Mouse (Mus musculus): ENCODE results near the gene Mpp5. TPM values are rescaled to one million over a fixed set of nuclear protein-coding genes. Genes with fewer than 3 reads are reported as not detected.

Mpp5 gene
- total RNA-seq, 2 experiments from 2014 or later = 15.1 to 15.4 TPM

DNA sequence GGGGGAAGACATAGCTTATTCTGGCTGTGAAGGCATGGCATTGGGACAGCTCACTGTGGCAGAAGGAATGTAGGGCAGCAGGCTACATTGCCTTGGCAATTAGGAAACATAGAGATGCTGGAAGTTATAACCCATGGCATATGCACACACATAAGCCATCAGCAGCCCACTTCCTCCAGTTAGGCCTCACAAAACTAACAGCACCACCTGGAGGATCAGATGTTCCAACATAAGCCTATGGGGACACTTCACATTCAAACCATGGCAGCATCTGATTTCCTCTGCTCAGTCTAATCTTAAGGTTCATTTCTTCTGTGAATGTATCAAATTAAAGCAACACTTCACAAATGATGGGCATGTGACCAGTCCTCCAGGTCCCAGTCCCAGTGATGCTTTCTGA, 65.7 kb downstream of the Mpp5 start:
- DNase-seq = peak in 1 of 2 experiments; percentile 9
- intact Hi-C loops (cut with DNase I) = loop anchor here (5.0 to 10.0 kb wide), 2 partner anchors 67 to 480 kb away; partner anchors contain the start of gene Mpp5

DNA sequence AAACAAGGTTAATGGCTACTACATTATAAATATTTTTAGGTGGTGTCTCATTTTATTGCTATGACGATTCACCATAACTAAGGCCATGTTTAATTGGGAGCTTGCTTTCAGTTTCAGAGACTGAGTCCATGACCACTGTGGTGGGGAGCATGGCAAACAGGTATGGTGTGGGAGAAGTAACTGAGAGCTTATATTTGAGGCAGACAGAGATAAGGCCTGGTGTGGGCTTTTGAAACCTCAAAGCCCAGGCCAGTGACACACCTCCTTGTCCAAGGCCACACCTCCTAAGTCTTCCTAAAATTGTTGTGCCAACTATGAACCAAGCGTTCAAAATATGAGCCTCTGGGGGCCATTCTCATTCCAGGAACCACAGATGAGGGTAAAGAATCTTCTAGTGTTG, 85.8 kb downstream of the Mpp5 start:
- intact Hi-C loops (cut with DNase I) = no loop called here
- no peak for DNase-seq

DNA sequence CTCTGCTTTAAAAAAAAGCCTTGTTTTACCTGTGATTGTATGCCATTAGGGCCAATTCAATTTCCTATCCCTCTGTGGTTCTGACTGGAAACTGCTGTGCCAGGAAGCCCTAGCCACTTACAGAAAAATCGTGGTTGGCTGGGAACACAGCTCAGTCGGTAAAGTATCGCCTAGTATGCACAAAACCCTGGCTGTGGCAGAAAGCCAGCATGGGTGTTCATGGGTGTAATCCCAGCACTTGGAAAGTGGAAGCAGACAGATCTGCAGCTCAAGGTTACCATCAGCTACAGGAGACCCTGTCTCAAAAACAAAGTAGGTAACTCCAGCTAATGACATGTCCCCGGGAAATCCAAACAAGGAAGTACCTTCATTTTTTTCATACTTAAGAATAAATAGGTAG, 91.2 kb downstream of the Mpp5 start:
- DNase-seq = no peak
- intact Hi-C loops (cut with DNase I) = no loop called here

DNA sequence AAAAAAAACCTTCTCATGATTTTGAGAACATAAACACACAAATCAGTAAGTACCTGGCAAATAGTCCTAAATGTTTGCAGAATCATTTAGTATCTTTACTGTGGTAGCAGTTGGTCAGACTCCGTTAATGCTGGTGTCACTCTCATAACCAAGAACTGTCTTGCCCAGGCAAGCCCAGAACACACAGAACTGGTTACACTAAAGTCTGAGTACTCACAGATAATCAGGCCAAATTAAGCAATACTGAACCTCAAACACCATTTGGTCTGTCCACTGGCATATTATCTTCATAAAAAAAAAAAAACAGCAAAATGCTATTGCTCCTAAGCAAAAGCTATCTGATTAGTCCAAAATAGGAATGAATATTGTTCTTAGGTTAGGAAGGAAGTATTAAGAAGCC, 93.7 kb downstream of the Mpp5 start:
- DNase-seq = no peak
- intact Hi-C loops (cut with DNase I) = no loop called here

DNA sequence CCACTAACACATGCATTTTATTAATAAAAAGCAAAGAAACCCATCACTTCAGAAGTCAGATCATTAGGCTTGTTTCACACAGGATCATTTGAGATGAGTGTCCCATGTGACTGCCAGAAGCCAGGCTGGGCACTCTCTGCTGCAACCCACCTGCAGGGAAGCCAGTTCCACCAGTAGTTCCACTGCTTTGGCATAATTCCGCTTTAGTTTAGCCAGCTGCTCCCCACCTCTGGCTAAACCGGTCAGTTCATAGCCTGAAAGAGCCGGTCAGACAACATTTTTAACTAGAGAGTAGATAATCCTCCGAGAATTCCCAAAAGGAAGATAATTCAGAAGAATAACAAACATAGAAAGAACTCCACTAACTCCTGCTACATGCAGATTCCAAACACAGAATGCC, 99.5 kb downstream of the Mpp5 start:
- no peak for DNase-seq
- intact Hi-C loops (cut with DNase I) = no loop called here

DNA sequence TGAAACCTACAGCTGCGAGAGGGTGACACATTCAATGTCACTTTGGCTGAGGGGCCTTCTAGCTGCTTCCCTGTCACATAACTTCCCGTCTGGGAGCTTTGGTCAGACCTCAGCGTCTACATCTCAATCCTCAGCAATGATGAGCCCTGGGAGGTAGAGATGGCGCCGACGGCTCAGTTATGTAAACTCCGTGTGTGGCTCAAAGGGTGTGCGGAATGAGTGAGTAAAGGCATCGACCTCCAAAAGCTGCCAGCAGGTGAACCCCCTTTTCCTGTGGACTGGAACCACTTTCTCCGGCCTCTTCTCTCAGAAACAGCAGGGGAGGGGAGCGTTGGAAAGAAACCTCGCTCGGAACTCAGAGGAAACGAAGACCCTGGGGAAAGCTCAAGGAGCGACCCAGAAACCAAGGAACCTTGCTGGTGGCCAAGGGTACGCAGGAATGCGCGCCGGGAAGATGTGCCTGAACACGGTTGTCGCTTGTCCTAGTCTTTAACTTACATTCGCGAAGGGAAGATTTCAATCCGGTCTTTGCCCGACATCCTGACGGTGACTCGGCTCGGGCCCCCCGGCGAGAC, 112.3 kb downstream of the Mpp5 start:
- intact Hi-C loops (cut with DNase I) = loop anchor here (5.0 kb wide), 1 partner anchor 114 kb away; the partner anchor contains the start of gene Mpp5
- DNase-seq = peak in 1 of 2 experiments; percentile 18

DNA sequence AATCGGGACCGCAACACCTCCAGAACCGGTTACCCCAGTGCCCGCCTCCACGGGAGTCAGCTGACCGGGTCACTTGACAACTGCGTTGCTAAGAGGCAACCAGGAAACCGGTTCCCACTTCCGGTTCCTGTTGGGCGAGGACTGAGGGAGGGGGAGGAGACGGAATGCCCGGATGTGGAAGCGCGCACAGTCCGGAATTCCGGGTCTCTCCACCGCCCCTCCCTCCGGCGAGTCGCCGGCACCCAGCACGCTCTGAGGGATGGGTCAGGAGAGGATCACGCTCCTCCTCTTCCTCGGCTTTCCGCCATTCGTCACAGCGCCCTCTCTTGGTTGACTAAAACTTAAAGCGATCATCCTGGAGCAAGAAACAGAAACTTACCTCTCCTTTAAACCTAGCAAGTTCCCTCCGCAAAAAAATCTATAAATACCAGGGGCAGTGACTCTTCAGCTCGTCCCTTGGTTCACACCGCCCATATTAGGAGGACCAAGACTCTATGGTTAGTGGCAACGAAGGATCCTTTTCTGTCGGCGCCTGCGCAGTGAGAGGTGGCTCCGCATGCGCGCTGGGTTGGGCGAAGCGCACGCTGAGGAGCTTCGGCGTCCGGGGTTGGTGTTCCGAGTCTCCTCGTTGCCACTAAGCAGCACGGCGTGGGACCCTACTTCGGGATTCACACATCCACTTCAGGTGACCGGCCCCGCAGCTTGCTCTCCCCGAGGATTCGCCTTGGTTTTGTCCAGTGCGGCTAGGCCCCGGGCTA, 113.0 kb downstream of the Mpp5 start, which contains the start of the genes Atp6v1d and Eif2s1:
Gene Atp6v1d (minus strand): TSS at position 143 of the 758 bp plus-strand sequence.
Gene Eif2s1 (plus strand): TSS at position 324 of the 758 bp plus-strand sequence.
- peak; percentile 97 for DNase-seq
- intact Hi-C loops (cut with DNase I) = loop anchor here (5.0 kb wide), 1 partner anchor 114 kb away; the partner anchor contains the start of gene Mpp5

DNA sequence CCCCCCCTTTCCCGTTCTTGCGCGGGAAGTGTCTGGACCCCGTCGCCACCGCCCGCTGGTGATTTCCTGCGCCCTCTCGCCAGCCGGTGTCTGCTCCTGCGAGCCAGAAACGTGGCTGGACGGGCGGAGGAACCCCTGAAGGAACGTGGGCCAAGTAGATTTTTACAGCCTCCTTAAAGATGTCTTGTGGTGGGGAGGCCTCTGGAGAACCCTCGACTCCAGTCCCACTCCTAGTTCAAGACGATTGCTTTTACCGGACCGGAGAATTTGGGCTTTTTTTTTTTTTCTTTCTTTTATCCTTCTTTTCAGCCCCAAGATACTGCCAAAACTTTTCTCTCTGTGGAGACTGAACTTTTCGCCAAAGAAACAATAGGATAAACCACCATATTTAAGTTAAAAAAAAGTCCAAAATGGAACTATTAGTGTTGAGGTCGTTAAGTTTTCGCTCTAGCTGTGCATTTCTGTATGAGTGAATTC, 113.6 kb downstream of the Mpp5 start:
- no peak for DNase-seq
- intact Hi-C loops (cut with DNase I) = loop anchor here (5.0 kb wide), 1 partner anchor 115 kb away; the partner anchor contains the start of gene Mpp5

DNA sequence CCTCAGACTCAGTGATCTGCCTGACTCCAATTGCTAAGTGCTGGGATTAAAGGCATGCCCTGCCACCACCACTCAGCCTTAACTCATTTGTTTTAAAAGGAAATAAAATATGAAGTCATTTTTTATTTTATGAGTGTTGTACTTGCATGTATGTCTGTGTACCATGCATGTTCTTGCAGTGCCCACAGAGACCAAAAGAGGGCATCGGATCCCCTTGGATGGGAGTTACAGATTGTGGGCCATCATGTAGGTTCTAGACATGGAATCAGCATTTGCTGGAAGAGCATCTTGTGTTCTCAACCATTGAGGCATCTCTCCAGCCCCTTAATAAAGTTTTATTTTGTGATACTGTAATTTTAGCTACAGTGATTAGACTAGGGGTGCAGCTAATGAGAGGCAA, 116.7 kb downstream of the Mpp5 start:
- intact Hi-C loops (cut with DNase I) = loop anchor here (5.0 kb wide), 1 partner anchor 232 kb away; no protein-coding TSS in a partner anchor
- peak in 1 of 2 experiments; percentile 10 for DNase-seq

DNA sequence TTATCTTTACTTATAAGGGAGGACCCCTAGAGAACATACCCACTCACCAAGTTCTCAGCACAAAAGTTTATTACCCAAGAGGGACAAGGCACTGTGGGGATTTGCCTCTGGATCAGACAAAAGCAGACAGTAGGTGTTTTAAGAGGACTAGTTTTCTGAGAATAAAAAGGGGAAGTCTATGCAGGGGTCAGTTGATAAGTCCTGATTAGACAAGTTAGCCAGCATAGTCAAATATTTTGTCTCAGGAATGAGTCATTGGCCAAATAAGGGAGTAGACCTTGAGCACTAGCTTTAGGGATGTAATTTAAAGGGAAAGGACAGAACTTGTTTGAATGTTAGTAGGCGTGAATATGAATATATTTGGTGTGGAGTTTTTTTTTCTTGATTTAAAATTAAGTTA, 119.4 kb downstream of the Mpp5 start:
- DNase-seq = no peak
- intact Hi-C loops (cut with DNase I) = loop anchor here (5.0 kb wide), 1 partner anchor 229 kb away; no protein-coding TSS in a partner anchor

DNA sequence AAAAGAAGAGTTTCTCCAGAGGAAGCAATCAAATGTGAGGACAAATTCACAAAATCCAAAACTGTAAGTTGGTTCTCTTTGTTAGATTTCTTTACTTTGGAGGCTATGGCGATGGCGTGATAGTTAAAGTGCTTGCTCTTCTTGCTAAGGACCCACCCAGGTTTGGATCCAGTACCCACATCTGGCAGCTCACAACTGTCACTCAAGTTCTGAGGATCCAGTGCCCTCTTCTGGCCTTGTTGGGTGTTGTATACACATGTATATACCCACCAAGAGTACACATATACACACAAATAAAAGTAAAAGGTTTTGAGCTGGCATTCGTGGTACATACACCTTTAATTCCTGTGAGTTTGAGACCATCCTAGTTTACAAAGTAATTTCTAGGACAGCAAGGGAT, 125.9 kb downstream of the Mpp5 start:
- intact Hi-C loops (cut with DNase I) = no loop called here
- DNase-seq = no peak

DNA sequence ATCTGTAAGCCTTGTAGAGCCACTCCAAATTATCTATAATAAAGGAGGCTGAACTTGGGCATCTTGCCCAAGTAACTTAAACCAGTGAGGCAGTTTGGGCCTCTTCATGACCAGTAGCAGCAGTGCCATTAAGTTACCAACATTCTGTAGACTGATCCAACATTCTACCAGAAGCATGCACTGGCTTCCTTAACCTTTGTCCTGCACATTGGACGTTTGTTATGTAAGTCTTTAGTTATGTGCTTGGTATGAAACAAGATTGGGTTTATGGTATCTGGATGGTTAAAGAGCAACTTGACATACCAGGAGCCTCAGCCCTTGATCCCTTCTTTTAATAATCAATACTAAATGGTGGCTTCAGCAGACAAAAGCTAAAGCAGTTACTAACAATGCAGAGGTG, 141.4 kb downstream of the Mpp5 start:
- no peak for DNase-seq
- intact Hi-C loops (cut with DNase I) = no loop called here

Other genes with a start within 250 kb of the Mpp5 start
- gene Fam71d, start 57.4 kb upstream of the Mpp5 start, total RNA-seq (2021) = under 1 TPM in 1 of 2 experiments, not detected in 1; 0.27 TPM
- 10 to 100 TPM; 85.4 to 85.5 TPM for gene Atp6v1d, start 112.7 kb downstream of the Mpp5 start, total RNA-seq (2021)
- 10 to 100 TPM; 44.3 to 48.7 TPM for gene Eif2s1, start 112.9 kb downstream of the Mpp5 start, total RNA-seq (2021)
- gene Plek2, start 158.1 kb downstream of the Mpp5 start, total RNA-seq (2021) = under 1 TPM; 0.53 to 0.59 TPM